Mouse (Mus musculus) ovary, adult 18-20 months (tissue): Measurements from ENCODE around the gene Ptp4a2.
"Not testable (repeated sequence)": the region's sequence is repeated elsewhere in the genome, so short reads cannot be mapped to it uniquely, and the experiment has no call there.

Source experiments
- DNase-seq: peaks from one replicate; pipeline ENCODE4 v3.0.0; 2022; ENCODE audit warnings: low spot score, mixed read lengths

Ptp4a2 gene

GRCm38 (mm10) chr4:129810798-129811604 lies at the start of gene Ptp4a2:
Gene Ptp4a2, plus strand, starts transcription at chr4:129811219.
- peak; percentile 66 for DNase-seq

GRCm38 (mm10) chr4:129761606-129762005 lies 49.4 kb upstream of the Ptp4a2 start:
- DNase-seq, result no peak

DNA sequence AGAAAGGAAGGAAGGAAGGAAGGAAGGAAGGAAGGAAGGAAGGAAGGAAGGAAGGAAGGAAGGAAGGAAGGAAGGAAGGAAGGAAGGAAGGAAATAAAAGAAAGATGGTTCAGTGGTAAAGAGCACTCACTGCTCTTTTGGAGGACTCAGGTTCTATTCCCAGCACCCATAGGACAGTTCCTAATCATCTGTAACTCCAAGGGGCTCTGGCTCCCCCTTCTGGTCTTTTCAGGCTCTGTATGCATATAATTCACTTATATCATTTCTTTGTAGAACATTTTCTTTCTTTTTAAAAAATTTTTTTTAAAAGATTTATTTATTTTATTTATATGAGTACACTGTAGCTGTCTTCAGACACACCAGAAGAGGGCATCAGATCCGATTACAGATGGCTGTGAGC lies 48.5 kb upstream of the Ptp4a2 start:
- DNase-seq, result not testable (repeated sequence)

DNA sequence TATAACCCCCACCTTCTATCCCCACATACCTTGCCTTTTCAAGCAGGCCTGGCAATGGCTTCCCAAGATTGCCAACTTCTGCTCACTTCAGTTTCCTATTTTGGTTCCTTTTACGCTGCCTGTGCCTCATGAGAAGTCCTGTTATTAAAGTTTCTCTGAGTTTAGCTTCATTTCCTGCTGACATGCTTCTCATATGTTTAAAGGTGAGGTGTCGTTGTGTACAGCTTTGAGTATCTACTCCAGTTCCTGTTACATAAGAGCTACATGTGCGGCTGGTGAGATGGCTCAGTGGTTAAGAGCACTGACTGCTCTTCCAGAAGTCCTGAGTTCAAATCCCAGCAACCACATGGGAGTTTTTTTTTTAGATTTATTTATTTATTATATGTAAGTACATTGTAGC lies 45.7 kb upstream of the Ptp4a2 start:
- DNase-seq, result no peak

GRCm38 (mm10) chr4:129767782-129768181 lies 43.2 kb upstream of the Ptp4a2 start:
- DNase-seq, result no peak

DNA sequence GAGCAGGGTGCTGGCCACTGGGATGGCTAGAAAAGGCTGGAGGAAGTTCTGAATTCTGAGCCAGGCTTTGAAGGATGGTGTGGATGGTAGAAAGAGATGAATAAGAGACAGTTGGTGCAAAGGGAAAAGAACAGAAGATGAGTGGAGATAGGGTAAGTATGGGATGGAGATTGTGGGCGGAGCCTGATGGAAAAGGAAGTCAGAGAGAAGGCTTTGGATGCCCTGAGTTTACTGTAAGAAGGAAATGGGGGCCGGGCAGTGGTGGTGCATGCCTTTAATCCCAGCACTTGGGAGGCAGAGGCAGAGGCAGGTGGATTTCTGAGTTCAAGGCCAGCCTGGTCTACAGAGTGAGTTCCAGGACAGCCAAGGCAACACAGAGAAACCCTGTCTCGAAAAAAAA lies 42.3 kb upstream of the Ptp4a2 start:
- DNase-seq, result not testable (repeated sequence)

- DNase-seq, result no peak
Observed at GRCm38 (mm10) chr4:129770600-129770999, 40.4 kb upstream of the Ptp4a2 start.

- DNase-seq, result no peak
Observed at GRCm38 (mm10) chr4:129771314-129771671, 39.7 kb upstream of the Ptp4a2 start.

GRCm38 (mm10) chr4:129771672-129772521 lies 39.1 kb upstream of the Ptp4a2 start:
- DNase-seq, result no peak

DNA sequence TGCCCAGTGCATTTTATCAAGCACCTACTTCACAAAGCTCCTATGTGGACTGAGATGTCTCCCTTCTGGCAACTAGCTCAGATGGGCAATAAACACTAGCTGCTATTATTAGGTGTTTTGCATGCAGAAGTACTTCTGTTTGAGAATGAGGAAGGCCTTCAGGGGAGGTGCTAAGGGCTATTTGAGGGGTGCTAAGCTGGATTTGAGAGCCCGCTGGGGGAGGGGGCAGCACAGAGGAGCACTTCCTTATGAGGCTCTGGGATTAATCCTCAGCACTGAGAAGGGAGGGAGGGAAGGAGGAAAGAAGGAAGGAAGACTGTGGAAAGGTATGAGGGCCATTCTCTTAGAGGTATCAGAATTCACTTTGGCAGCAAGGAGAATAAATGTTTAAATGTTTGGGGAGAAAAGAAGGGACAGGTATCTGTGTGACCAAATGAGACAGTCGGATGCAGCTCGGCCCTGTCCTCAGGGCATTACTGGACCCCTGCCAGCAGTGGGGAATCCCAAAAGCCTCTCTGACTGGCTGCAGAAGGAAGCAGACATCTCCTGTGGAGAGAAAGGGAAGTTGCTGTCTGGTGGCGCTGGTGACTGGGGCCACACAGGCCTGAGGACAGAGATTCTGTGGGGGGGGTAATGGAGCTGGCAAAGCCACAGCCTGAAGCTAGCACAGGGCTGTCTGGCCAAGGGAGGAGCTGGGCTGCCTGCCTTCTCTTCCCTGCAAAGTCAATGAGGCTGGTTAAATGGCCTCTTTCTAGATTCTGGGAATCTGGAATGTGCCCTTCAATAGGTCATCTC lies 28.9 kb upstream of the Ptp4a2 start:
- DNase-seq, result no peak

GRCm38 (mm10) chr4:129782857-129783331 lies 28.1 kb upstream of the Ptp4a2 start:
- no peak for DNase-seq

DNA sequence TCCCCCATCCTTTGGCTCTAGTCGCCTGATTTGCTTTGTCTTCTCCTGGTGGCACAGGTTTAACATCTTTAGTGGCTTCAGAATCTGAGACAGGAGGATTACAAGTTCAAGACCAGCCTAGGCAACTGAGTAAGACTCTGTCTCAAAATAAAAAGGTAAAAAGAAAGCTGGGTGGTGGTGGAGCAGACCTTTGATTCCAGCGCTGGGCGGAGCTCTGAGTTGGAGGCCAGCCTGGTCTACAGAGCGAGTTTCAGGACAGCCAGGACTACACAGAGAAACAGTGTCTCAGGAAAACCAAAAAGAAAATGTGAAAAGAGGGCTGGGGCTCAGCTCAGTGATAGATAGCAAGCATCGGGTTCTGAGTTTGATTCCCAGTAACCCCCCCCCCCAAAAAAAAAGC lies 27.5 kb upstream of the Ptp4a2 start:
- DNase-seq, result no peak

GRCm38 (mm10) chr4:129785178-129785577 lies 25.8 kb upstream of the Ptp4a2 start:
- DNase-seq, result peak; percentile 59

GRCm38 (mm10) chr4:129788693-129789092 lies 22.3 kb upstream of the Ptp4a2 start:
- no peak for DNase-seq

- no peak for DNase-seq
Observed at GRCm38 (mm10) chr4:129789635-129790034, 21.4 kb upstream of the Ptp4a2 start.

DNA sequence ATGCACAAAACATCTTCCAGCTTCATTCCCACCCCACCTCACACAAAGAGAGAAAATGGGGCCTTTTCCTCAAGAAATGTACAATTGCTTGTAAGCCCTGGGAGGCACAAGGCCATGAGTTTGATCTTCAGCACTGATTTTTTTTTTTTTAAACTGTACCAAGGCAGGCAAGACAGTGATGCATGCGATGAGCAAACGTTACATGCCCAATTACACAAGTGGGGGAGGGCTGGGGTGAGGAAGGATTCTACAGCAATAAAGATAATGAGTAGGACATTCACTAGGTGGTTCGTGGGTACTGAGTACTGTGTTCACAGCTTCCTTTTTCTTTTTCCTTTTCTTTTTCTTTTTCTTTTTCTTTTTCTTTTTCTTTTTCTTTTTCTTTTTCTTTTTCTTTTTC lies 20.5 kb upstream of the Ptp4a2 start:
- no peak for DNase-seq

DNA sequence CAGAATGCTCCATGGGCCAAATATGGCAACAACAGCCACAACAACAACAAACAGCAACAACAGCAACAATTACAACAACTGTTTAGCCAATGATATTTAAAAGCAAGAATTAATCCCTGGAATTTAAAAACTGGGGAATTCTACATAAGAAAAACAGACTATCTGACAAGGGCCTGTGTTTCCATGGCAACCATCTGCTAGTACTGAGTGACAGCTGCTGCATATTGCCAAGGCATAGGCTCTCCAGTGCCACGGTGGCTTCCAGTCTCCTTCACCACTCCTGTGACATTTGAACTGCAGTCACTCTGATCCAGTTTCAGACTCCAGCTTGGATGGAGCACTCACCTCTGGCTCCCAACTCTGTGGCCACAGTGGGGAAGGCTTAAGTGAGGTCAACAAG lies 19.6 kb upstream of the Ptp4a2 start:
- no peak for DNase-seq

- DNase-seq, result no peak
Observed at GRCm38 (mm10) chr4:129792666-129793202, 18.3 kb upstream of the Ptp4a2 start.

DNA sequence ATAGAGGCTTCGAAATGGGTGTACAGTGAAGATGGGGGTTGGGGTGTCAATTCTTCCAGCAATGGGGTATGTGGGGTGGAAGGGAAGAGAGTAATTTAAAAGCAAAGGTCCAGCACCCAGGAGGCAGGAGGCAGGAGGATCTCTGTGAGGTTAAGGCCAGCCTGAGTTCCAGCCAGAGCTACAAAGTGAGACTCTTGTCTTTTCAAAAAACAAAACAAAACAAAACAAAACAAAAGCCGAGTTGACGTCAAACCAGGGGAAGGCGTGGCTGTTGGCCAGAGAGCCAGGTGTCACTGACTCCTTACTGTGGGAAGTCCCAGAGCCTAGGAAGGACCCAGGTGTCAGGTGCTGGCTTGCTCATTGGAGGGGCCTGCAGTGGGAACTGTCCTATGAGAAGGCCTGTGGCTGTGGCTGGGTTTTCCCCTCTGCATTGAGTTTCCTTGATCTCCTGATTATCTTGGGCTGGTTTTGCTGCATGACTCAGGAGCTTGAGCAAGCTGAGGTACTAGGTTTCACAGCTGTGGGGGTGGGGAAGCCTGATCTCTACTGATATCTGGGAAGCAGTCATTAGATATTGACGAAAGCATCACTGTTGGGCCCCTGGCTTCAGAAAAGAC lies 17.2 kb upstream of the Ptp4a2 start:
- no peak for DNase-seq

- peak; percentile 40 for DNase-seq
Observed at GRCm38 (mm10) chr4:129795151-129795860, 15.7 kb upstream of the Ptp4a2 start.

- no peak for DNase-seq
Observed at GRCm38 (mm10) chr4:129795861-129796260, 15.2 kb upstream of the Ptp4a2 start.
